Mouse (Mus musculus) brain, adult 2 months (tissue): ENCODE results near the gene Lrrc30.

Source experiments
- DNase-seq: peaks from one replicate; pipeline ENCODE4 v3.0.0; 2011; ENCODE audit warnings: low read depth, low spot score

Gene Lrrc30

DNA sequence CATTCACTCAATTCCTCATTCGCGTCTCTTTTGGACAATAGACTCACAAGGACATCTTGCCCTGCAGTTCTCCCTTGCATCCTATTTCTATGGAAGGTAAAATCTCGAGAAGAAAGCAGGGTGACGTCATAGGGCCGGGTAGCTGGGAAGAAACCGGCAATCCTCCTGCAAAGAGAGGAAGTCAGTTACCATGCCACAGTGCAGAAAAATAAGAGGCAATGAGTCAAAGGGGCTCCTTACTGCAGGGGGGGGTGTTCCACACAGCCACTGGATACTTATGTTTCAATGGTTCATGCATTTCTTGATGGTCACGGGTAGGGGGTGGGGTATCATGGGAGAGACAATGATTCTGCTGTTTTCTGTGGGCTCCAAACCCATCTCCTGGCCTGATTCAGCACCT, 49.1 kb downstream of the Lrrc30 start:
- DNase-seq, result no peak

DNA sequence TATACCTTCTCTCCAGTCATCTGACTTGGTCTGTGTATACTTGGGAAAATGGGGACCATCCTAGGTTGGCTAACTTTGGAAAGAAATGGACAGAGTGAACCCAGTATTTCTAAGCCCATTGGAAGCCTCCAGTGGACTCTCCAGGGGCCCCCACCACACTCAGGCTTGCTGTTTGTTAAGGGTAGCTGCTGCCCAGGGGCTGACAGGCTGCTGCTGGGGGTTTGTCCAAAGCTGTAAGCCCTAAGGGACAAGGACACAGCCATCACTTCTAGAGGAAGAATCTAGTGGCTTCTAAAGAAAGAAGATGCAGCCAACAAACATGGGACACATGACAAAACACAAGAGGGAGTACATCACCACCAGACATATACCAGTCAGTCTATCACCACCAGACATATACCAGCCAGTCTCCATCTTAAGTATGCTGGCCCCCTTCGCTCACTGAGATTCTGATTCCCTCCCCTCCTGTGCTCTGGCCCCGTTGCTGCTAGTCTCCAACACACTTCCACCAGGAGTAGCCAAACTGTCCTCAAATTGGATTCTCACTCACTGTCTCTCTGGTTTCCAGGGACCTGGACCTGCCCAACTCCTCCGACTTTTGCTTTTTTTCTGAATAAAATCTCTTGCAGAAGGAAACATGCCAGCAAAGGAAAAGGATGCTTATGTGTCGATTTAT, 49.7 kb downstream of the Lrrc30 start:
- DNase-seq, result no peak

DNA sequence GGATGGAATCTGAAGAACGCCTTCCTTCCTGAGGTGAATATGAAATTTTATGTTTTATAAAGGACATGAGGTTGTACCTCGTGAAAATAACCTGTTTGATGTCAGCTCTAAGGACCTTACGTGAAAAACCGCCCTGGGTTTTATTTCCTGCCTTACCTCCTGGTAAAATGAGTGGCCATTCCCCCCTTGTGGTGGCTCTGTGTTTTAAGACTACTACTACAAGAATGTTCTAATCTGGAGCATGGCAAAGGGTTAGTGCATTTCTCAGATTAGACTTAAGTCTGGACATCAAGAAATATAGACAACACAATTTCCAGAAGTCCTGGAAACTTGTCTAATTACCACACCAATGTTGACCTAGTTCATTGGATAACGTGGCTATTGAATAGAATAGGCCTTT, 50.7 kb downstream of the Lrrc30 start:
- no peak for DNase-seq
